Mouse (Mus musculus) megakaryocyte, embryonic 14.5 days (primary cell): ENCODE results near the gene Gm21095. TPM values are rescaled to one million over a fixed set of nuclear protein-coding genes. Genes with fewer than 3 reads are reported as not detected.
"Not testable (repeated sequence)": the region's sequence is repeated elsewhere in the genome, so short reads cannot be mapped to it uniquely, and the experiment has no call there.

Experiments
- H3K27me3 ChIP-seq: replicated peaks from 2 replicates; pipeline ENCODE3; 2012; ENCODE audit warnings: inconsistent platforms
- H3K36me3 ChIP-seq: replicated peaks from 2 replicates; pipeline ENCODE3; 2012; ENCODE audit warnings: low read length, inconsistent platforms, mixed read lengths
- H3K4me1 ChIP-seq: 2 replicates; pipeline ENCODE4 v1.6.1; 2012; ENCODE audit warnings: inconsistent platforms
- H3K4me3 ChIP-seq: replicated peaks from 2 replicates; pipeline ENCODE3; 2012; ENCODE audit warnings: moderate library complexity, mild to moderate bottlenecking, inconsistent platforms
- H3K9me3 ChIP-seq: 2 replicates; pipeline ENCODE4 v1.6.1; 2012; ENCODE audit warnings: inconsistent platforms
- polyA plus RNA-seq: library from polyadenylated mRNA; stranded (reverse); fragments of >175 nt; gene quantifications from 2 replicates; pipeline ENCODE4 v1.2.3, GENCODE M21; 2012; ENCODE audit warnings: low replicate concordance; ENCODE audit not compliant: insufficient read depth

Gene Gm21095
- polyA plus RNA-seq: not detected in 2 replicates

GRCm38 (mm10) chrY:84096979-84097378 is at the start of gene Gm21095:
Gene Gm21095 (plus strand): TSS chrY:84097279.
- H3K9me3 ChIP-seq, H3K36me3 ChIP-seq, H3K4me1 ChIP-seq, H3K4me3 ChIP-seq, H3K27me3 ChIP-seq: not testable (repeated sequence)
